ENCODE assay signal across 9 mouse cellular contexts in genomic region chr1:74857677-74858076, GRCm38 (mm10). TPM values are rescaled to one million over a fixed set of nuclear protein-coding genes. Genes with fewer than 3 reads are reported as not detected.
DNase-seq lines count a peak whose midpoint lies in the region; ATAC-seq and TF ChIP-seq lines count a peak whose summit lies in the region.
"Had no signal": no experiment of that assay in that cellular context is flagged by ENCODE, and none has a peak within 500 bp of the region (broad histone marks: within the 10 kb centered on the region; RNA-seq: fewer than 3 reads in every experiment).

No protein-coding gene starts in this region.

- no peak for TF ChIP-seq EP300 in heart, adult 2 months (IDR thresholded peaks at IDR 0.05; ENCODE audit: insufficient read depth, low read depth, low read length)

- no peak for DNase-seq in heart, adult 2 months
- peak; percentile 35 for DNase-seq in cerebellum, adult 8-10 months
- no peak for DNase-seq in hindbrain, embryonic 10.5 days (ENCODE audit: low spot score)
- peak; percentile 36 for DNase-seq in midbrain, embryonic 14.5 days
- no peak for DNase-seq in thymus, postnatal 10 days (ENCODE audit: low spot score in 2 of 2)
- DNase-seq in spleen, adult 18-20 months, result no peak
- DNase-seq in right cerebral cortex, postnatal 4 days, result no peak

- H3K36me3 ChIP-seq in heart, embryonic 13.5 days, result no peaks in the 10 kb centered on the region
- no peaks in the 10 kb centered on the region for H3K36me3 ChIP-seq in heart, adult 2 months (ENCODE audit: control insufficient read depth, insufficient read depth, low read length)
- no peaks in the 10 kb centered on the region for H3K36me3 ChIP-seq in hindbrain, embryonic 10.5 days
- no peaks in the 10 kb centered on the region for H3K36me3 ChIP-seq in midbrain, embryonic 14.5 days (ENCODE audit: control insufficient read depth, insufficient read depth, low read length)

- peak overlapping the region; percentile 43 for H3K4me3 ChIP-seq in heart, embryonic 13.5 days
- H3K4me3 ChIP-seq in heart, adult 2 months, result no peak overlapping the region
- peak overlapping the region; percentile 82 for H3K4me3 ChIP-seq in hindbrain, embryonic 10.5 days
- H3K4me3 ChIP-seq in midbrain, embryonic 14.5 days (replicated peaks; ENCODE audit: low read depth, low read length), result peak overlapping the region; percentile 94

- WGBS in heart, embryonic 13.5 days, result 12% methylated on average over 4 of the region's 4 CpGs
- WGBS in heart, adult 2 months, result 12% methylated on average over 4 of the region's 4 CpGs
- 6% methylated on average over 4 of the region's 4 CpGs for WGBS in hindbrain, embryonic 10.5 days
- WGBS in midbrain, embryonic 14.5 days, result 3% methylated on average over 4 of the region's 4 CpGs

- H3K9me3 ChIP-seq in heart, embryonic 13.5 days, result no peaks in the 10 kb centered on the region
- H3K9me3 ChIP-seq in hindbrain, embryonic 10.5 days, result no peaks in the 10 kb centered on the region
- no peaks in the 10 kb centered on the region for H3K9me3 ChIP-seq in midbrain, embryonic 14.5 days (ENCODE audit: control insufficient read depth, low read length)

- no peaks in the 10 kb centered on the region for H3K79me2 ChIP-seq in heart, adult 2 months (replicated peaks; ENCODE audit: control insufficient read depth, insufficient read depth, low read length)

- intact Hi-C loops in heart, adult 2 months (cut with DNase I), result no loop called here

- ATAC-seq in heart, embryonic 13.5 days (ENCODE audit: extremely low read depth, insufficient number of reproducible peaks, low FRiP score, low TSS enrichment), result no peak
- no peak for ATAC-seq in midbrain, embryonic 14.5 days (ENCODE audit: low FRiP score, low TSS enrichment)

- peaks cover 35% of the 10 kb centered on the region for H3K4me1 ChIP-seq in heart, embryonic 13.5 days
- no peaks in the 10 kb centered on the region for H3K4me1 ChIP-seq in heart, adult 2 months (ENCODE audit: control insufficient read depth, insufficient read depth, low read length)
- H3K4me1 ChIP-seq in hindbrain, embryonic 10.5 days (replicated peaks), result peaks cover 73% of the 10 kb centered on the region
- peaks cover 37% of the 10 kb centered on the region for H3K4me1 ChIP-seq in midbrain, embryonic 14.5 days (ENCODE audit: control insufficient read depth, insufficient read depth, low read length)

- H3K9ac ChIP-seq in heart, embryonic 13.5 days, result no peak overlapping the region
- H3K9ac ChIP-seq in heart, adult 2 months (ENCODE audit: low read depth, low read length), result no peak overlapping the region
- peak overlapping the region; percentile 96 for H3K9ac ChIP-seq in midbrain, embryonic 14.5 days (replicated peaks; ENCODE audit: low read length)

- H3K27me3 ChIP-seq in heart, embryonic 13.5 days (replicated peaks), result peaks cover 97% of the 10 kb centered on the region
- H3K27me3 ChIP-seq in heart, adult 2 months (ENCODE audit: control insufficient read depth, insufficient read depth, low read length), result peaks cover 32% of the 10 kb centered on the region
- peaks cover 79% of the 10 kb centered on the region for H3K27me3 ChIP-seq in hindbrain, embryonic 10.5 days (ENCODE audit: insufficient read depth, poor library complexity, severe bottlenecking)
- H3K27me3 ChIP-seq in midbrain, embryonic 14.5 days (ENCODE audit: control insufficient read depth, insufficient read depth, low read length), result no peaks in the 10 kb centered on the region

- TF ChIP-seq POLR2A in heart, adult 2 months (IDR thresholded peaks at IDR 0.05; ENCODE audit: insufficient read depth, low read depth, low read length), result no peak

- no peak for TF ChIP-seq CTCF in heart, adult 2 months (IDR thresholded peaks at IDR 0.05)

- no peak overlapping the region for H3K27ac ChIP-seq in heart, embryonic 13.5 days (replicated peaks)
- no peak overlapping the region for H3K27ac ChIP-seq in heart, adult 2 months
- H3K27ac ChIP-seq in hindbrain, embryonic 10.5 days, result peak overlapping the region; percentile 59
- peak overlapping the region; percentile 53 for H3K27ac ChIP-seq in midbrain, embryonic 14.5 days (replicated peaks; ENCODE audit: low read depth, low read length)
- H3K27ac ChIP-seq: macrophage had no signal

- peak overlapping the region; percentile 64 for H3K4me2 ChIP-seq in heart, embryonic 13.5 days
- peak overlapping the region; percentile 92 for H3K4me2 ChIP-seq in midbrain, embryonic 14.5 days (ENCODE audit: low read length)

RNA-seq across cellular contexts. Expression of gene Cdk5r2, which starts 2.9 kb away (rescaled TPM):
- not detected in 2 replicates for polyA plus RNA-seq in heart, embryonic 13.5 days (2015; fragmentation: Nextera tagmentation; extraction: Ambion mirVana)
- under 1 TPM in 1 of 2 experiments, not detected in 1; 0.07 TPM for total RNA-seq in heart, adult 2 months (2021)
- 0.06 and 0.15 TPM in 2 replicates for polyA plus RNA-seq in heart, adult 2 months (2012; rRNA removed)
- polyA plus RNA-seq in hindbrain, embryonic 10.5 days (2016; fragmentation: Nextera tagmentation; extraction: Ambion mirVana), result 0.96 and 2.6 TPM in 2 replicates
- polyA plus RNA-seq in midbrain, embryonic 14.5 days (2014; fragmentation: Nextera tagmentation; extraction: Ambion mirVana), result 16.5 and 29.9 TPM in 2 replicates
- polyA plus RNA-seq: macrophage had no signal

RNA-seq across cellular contexts. Expression of gene Fev, which starts 27.5 kb away (rescaled TPM):
- 0.90 and 1.4 TPM in 2 replicates for polyA plus RNA-seq in heart, embryonic 13.5 days (2015; fragmentation: Nextera tagmentation; extraction: Ambion mirVana)
- total RNA-seq in heart, adult 2 months (2021), result not detected
- 0.10 TPM in 1 of 2 replicates, not detected in the other for polyA plus RNA-seq in heart, adult 2 months (2012; rRNA removed)
- 0.25 and 0.89 TPM in 2 replicates for polyA plus RNA-seq in hindbrain, embryonic 10.5 days (2016; fragmentation: Nextera tagmentation; extraction: Ambion mirVana)
- 3.0 and 3.3 TPM in 2 replicates for polyA plus RNA-seq in midbrain, embryonic 14.5 days (2014; fragmentation: Nextera tagmentation; extraction: Ambion mirVana)
- polyA plus RNA-seq: macrophage had no signal

RNA-seq across cellular contexts. Expression of gene Cryba2, which starts 35.3 kb away (rescaled TPM):
- polyA plus RNA-seq in heart, embryonic 13.5 days (2015; fragmentation: Nextera tagmentation; extraction: Ambion mirVana), result not detected in 2 replicates
- not detected for total RNA-seq in heart, adult 2 months (2021)
- polyA plus RNA-seq in heart, adult 2 months (2012; rRNA removed), result 0.16 TPM in 1 of 2 replicates, not detected in the other
- polyA plus RNA-seq in hindbrain, embryonic 10.5 days (2016; fragmentation: Nextera tagmentation; extraction: Ambion mirVana), result not detected in 2 replicates
- polyA plus RNA-seq in midbrain, embryonic 14.5 days (2014; fragmentation: Nextera tagmentation; extraction: Ambion mirVana), result 0.77 TPM in 1 of 2 replicates, not detected in the other
- polyA plus RNA-seq: macrophage had no signal

Comparison
In these comparisons a context has a peak if more than half of its experiments do, and no peak if none do; other contexts are left out.
1. H3K27ac ChIP-seq: peak in hindbrain, embryonic 10.5 days (single experiment) and midbrain, embryonic 14.5 days (single experiment); none in heart, embryonic 13.5 days (single experiment) and heart, adult 2 months (single experiment).
2. DNase-seq: peak in cerebellum, adult 8-10 months (single experiment) and midbrain, embryonic 14.5 days (single experiment); none in heart, adult 2 months (0 of 2), hindbrain, embryonic 10.5 days (single experiment), thymus, postnatal 10 days (0 of 2), spleen, adult 18-20 months (0 of 2) and right cerebral cortex, postnatal 4 days (single experiment).